Mouse (Mus musculus): ENCODE results near the gene Klhdc2. TPM values are rescaled to one million over a fixed set of nuclear protein-coding genes. Genes with fewer than 3 reads are reported as not detected.

Gene Klhdc2
- polyA plus RNA-seq, 1 experiment from 2014 or later: 15.3 TPM

DNA sequence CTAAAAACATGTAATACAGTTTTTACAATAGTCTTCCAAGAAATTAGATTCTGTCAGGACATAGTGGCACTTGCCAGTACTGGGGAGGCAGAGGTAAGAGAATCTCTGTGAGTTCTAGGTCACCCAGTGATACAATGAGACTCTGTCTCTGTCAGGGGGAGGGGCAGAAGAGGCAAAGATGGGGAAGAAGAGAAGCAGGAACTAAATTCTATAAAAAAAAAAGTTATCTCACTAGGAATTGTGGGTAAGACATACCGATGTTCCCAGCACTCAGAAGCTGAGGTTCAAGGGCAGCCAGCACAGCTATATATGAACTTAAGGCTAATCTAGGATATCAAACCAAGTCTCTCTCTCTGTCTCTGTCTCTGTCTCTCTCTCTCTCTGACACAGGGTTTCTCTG lies 35.7 kb downstream of the Klhdc2 start:
- H3K27ac ChIP-seq: peak overlapping the region; percentile 58
- peaks cover 4% of the 10 kb centered on the region; the same call in 1 of the 2 replicates for H3K79me2 ChIP-seq (ENCODE audit: inconsistent target)
- peaks cover 38% of the 10 kb centered on the region for H3K36me3 ChIP-seq (ENCODE audit: inconsistent target)
- 19% methylated on average over 1 of the region's 1 CpGs for WGBS (ENCODE audit: missing documents)
- no peak overlapping the region for H3K4me3 ChIP-seq (ENCODE audit: inconsistent target)

DNA sequence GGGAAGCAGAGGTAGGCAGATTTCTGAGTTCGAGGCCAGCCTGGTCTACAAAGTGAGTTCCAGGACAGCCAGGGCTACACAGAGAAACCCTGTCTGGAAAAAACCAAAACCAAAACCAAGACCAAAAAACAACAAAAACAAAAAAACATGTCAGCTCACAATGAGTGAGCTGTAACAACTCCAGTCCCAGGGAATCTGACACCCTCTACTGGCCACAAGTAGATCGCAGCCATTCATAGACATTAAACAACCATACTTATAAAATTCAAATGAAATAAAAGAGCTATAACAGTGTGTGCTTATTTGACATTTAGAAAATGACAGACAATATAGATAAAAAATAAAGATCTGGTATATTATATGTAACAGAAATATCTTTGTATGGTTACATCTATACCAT lies 37.1 kb downstream of the Klhdc2 start:
- Histone ChIP-seq H3K27ac (no peak overlapping the region), H3K4me3 (ENCODE audit: inconsistent target) (no peak overlapping the region), H3K79me2 (ENCODE audit: inconsistent target) (peaks cover 4% of the 10 kb centered on the region; the same call in 1 of the 2 replicates), H3K36me3 (ENCODE audit: inconsistent target) (peaks cover 46% of the 10 kb centered on the region)
- WGBS (ENCODE audit: missing documents): 93% methylated on average over 2 of the region's 2 CpGs

DNA sequence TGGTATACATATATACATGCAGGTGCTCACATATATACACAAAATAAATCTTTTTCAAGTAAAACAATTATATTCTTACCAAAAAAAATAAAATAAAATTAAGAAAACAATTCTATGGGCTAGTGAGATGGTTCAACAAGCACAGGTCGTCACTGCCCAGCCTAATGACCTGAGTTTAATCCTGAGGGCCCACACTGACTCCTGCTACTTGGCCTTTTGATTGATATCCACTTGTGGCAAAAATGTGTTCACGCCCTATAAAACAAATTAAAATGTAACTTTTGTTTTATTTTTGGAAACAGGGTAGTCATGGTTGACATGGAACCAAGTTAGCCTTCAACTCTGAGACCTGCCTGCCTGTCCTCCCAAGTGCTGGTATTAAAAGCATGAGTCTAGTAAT lies 53.4 kb downstream of the Klhdc2 start:
- H3K36me3 ChIP-seq (ENCODE audit: inconsistent target): peaks cover 64% of the 10 kb centered on the region
- WGBS (ENCODE audit: missing documents): 86% methylated on average over 2 of the region's 2 CpGs
- H3K27ac ChIP-seq: no peak overlapping the region
- peaks cover 7% of the 10 kb centered on the region; the same call in 1 of the 2 replicates for H3K79me2 ChIP-seq (ENCODE audit: inconsistent target)
- H3K4me3 ChIP-seq (ENCODE audit: inconsistent target): no peak overlapping the region

DNA sequence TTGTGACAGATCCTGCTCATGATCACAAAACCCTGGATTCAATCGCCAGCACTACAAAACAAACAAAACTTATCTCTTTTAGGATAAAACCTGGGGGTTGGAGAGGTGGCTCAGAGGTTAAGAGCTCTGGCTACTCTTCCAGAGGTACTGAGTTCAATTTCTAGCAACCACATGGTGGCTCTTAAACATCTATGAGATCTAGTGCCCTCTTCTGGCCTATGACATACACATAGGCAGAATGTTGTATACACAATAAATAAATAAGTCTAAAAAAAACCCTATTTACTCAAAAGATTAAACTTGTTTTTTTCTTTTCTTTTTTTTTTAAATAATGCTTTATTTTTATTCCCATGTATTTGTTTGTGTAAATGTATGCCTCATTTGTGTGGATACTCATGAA lies 55.2 kb downstream of the Klhdc2 start:
- Histone ChIP-seq H3K27ac (no peak overlapping the region), H3K79me2 (ENCODE audit: inconsistent target) (peaks cover 25% of the 10 kb centered on the region), H3K4me3 (ENCODE audit: inconsistent target) (no peak overlapping the region), H3K36me3 (ENCODE audit: inconsistent target) (peaks cover 51% of the 10 kb centered on the region)
- WGBS (ENCODE audit: missing documents): 100% methylated on average over 1 of the region's 1 CpGs

DNA sequence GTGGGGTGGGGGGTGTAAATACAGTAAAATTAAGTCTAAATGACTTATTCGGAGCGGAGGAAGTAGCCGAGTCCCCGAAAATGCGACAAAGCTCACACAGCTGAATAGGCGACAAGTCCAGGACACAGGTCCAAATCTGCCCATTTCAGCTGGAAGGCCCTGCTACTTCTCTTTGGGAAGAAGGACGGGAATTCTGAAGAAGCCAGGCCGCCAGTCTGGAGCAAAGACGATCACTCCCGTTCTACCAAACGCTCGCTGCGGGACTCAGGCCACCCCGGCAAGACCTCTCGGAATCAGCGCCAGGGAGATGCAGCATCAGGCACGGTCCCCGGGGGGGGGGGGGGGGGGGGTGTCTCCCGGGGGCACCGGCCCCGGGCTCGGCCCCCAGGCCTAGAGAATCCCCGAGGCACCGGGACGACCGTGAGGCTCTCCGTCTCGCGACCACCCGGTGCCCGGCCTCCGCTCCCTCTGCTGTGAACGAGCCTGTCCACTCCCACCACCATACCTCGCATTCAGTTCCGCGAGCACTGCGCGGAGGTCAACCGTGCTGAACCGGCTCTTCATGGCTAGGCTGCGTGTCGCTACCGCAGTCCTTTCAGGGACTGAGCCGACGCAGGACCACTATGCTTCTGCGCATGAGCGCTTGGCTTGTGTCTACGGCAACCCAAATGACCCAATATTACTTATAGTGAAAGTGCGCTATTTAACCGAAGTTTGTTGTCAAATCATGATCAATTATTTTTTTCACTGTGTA lies 60.2 kb downstream of the Klhdc2 start, which contains the start of gene Nemf:
Gene Nemf, minus strand, starts transcription at position 620 of the 754 bp plus-strand sequence.
- H3K79me2 ChIP-seq (ENCODE audit: inconsistent target): peaks cover 32% of the 10 kb centered on the region
- 1% methylated on average over 37 of the region's 50 CpGs for WGBS (ENCODE audit: missing documents)
- peak within 1 kb of the TSS; percentile 87 for H3K4me3 ChIP-seq (ENCODE audit: inconsistent target)
- H3K36me3 ChIP-seq (ENCODE audit: inconsistent target): peaks cover 17% of the 10 kb centered on the region; the same call in 1 of the 2 replicates
- H3K27ac ChIP-seq: peak within 1 kb of the TSS; percentile 51

DNA sequence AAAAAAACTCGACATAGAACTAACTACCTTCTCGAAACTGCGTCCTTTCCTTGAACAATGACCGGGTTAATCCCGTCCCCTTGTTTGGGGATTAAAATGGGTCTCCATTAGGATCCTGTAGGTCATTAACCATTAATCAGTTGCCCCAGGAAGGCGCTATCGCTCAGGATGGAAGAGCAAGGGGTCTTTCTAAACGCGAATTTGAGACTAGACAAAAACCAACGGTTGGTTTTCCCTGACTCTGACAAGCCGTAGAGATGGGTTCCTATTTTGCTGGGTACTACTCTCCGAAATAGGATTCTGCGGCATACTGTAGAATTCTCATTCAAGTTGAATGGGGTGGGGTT lies 60.8 kb downstream of the Klhdc2 start:
- H3K4me3 ChIP-seq (ENCODE audit: inconsistent target): peak overlapping the region; percentile 87
- WGBS (ENCODE audit: missing documents): 6% methylated on average over 13 of the region's 13 CpGs
- peaks cover 12% of the 10 kb centered on the region; the same call in 1 of the 2 replicates for H3K36me3 ChIP-seq (ENCODE audit: inconsistent target)
- peak overlapping the region; percentile 51 for H3K27ac ChIP-seq
- H3K79me2 ChIP-seq (ENCODE audit: inconsistent target): peaks cover 32% of the 10 kb centered on the region

Other genes starting within 250 kb of the Klhdc2 start
- gene Rps29, start 137.5 kb upstream of the Klhdc2 start, polyA plus RNA-seq (2018): 591 to 3,066 TPM (median 2,857 TPM) in 3 replicates
- gene Lrr1, start 127.9 kb upstream of the Klhdc2 start, polyA plus RNA-seq (2018): 0.79 to 5.0 TPM (median 0.95 TPM) in 3 replicates
- 456 to 589 TPM (median 537 TPM) in 3 replicates for gene Rpl36al, start 112.6 kb upstream of the Klhdc2 start, polyA plus RNA-seq (2018)
- 69.8 to 86.8 TPM (median 81.4 TPM) in 3 replicates for gene Mgat2, start 112.5 kb upstream of the Klhdc2 start, polyA plus RNA-seq (2018)
- gene Gm49383, start 99.6 kb upstream of the Klhdc2 start, polyA plus RNA-seq (2018): 2.3 to 4.5 TPM (median 2.8 TPM) in 3 replicates
- gene Dnaaf2, start 98.3 kb upstream of the Klhdc2 start, polyA plus RNA-seq (2018): 1.5 to 3.6 TPM (median 2.6 TPM) in 3 replicates
- 2.2 to 6.7 TPM (median 5.8 TPM) in 3 replicates for gene Gm49384, start 92.4 kb upstream of the Klhdc2 start, polyA plus RNA-seq (2018)
- gene Pole2, start 68.5 kb upstream of the Klhdc2 start, polyA plus RNA-seq (2018): 2.5 to 13.9 TPM (median 3.7 TPM) in 3 replicates
- gene Klhdc1, start 55.5 kb upstream of the Klhdc2 start, polyA plus RNA-seq (2018): 2.3 to 6.4 TPM (median 4.2 TPM) in 3 replicates
- gene Nemf, start 60.5 kb downstream of the Klhdc2 start, polyA plus RNA-seq (2018): 22.9 to 41.8 TPM (median 30.3 TPM) in 3 replicates
- gene Arf6, start 75.5 kb downstream of the Klhdc2 start, polyA plus RNA-seq (2018): 84.8 to 161 TPM (median 114 TPM) in 3 replicates
- 0.40 to 0.57 TPM in 2 of 3 replicates, not detected in the other for gene Gm9887, start 75.8 kb downstream of the Klhdc2 start, polyA plus RNA-seq (2018)

All from macrophage (primary cell).